Mouse (Mus musculus): Measurements from ENCODE around the gene Cdan1. TPM values are rescaled to one million over a fixed set of nuclear protein-coding genes. Genes with fewer than 3 reads are reported as not detected.

Cdan1 gene
- total RNA-seq (2023): 32.7 TPM

GRCm38 (mm10) chr2:120849449-120850423 is at the start of gene Cdan1:
Cdan1 (minus strand) TSS chr2:120850128.

GRCm38 (mm10) chr2:120850424-120851082 is 625 bp upstream of the Cdan1 start, which contains the start of gene Ttbk2:
Ttbk2 (minus strand) TSS chr2:120850604.

Other genes starting within 250 kb of the Cdan1 start
- 18.6 TPM for gene Haus2, start 240.7 kb downstream of the Cdan1 start, total RNA-seq (2023)
- gene Lrrc57, start 240.6 kb downstream of the Cdan1 start, total RNA-seq (2023): 15.8 TPM
- gene Stard9, start 221.0 kb downstream of the Cdan1 start, total RNA-seq (2023): 0.21 TPM
- 7.7 TPM for gene Ttbk2, start 476 bp upstream of the Cdan1 start, total RNA-seq (2023)
- gene Ubr1, start 120.6 kb upstream of the Cdan1 start, total RNA-seq (2023): 65.4 TPM
- gene Tmem62, start 126.9 kb upstream of the Cdan1 start, total RNA-seq (2023): 20.6 TPM
- gene Ccndbp1, start 158.3 kb upstream of the Cdan1 start, total RNA-seq (2023): 84.3 TPM
- 1.1 TPM for gene Epb42, start 186.9 kb upstream of the Cdan1 start, total RNA-seq (2023)
- not detected for gene Tgm5, start 235.7 kb upstream of the Cdan1 start, total RNA-seq (2023)